Mouse (Mus musculus): Measurements from ENCODE around the gene Gpr21. TPM values are rescaled to one million over a fixed set of nuclear protein-coding genes. Genes with fewer than 3 reads are reported as not detected.

The Gpr21 gene
- polyA plus RNA-seq, 1 experiment from 2014 or later = 34.4 TPM

- 95% methylated on average over 4 of the region's 4 CpGs for WGBS
- ATAC-seq (ENCODE audit: low read depth) = no peak
- H3K4me2 ChIP-seq (ENCODE audit: low read depth, low read length) = no peak overlapping the region
These were observed 4.8 kb upstream of the Gpr21 start for GRCm38 (mm10) chr2:37511134-37511901.

GRCm38 (mm10) chr2:37516922-37517462 is 860 bp downstream of the Gpr21 start:
- H3K27me3 ChIP-seq (ENCODE audit: control insufficient read depth, insufficient read depth, low read length) = no peaks in the 10 kb centered on the region
- peaks cover 9% of the 10 kb centered on the region; the same call in 1 of the 2 replicates for H3K36me3 ChIP-seq (ENCODE audit: control insufficient read depth, insufficient read depth, low read length)
- peaks cover 18% of the 10 kb centered on the region for H3K4me1 ChIP-seq (ENCODE audit: control insufficient read depth, insufficient read depth, low read length)
- WGBS = 19% methylated on average over 4 of the region's 4 CpGs
- peak overlapping the region; percentile 87 for H3K27ac ChIP-seq (ENCODE audit: low read depth, low read length)
- peak overlapping the region; percentile 32 for H3K4me3 ChIP-seq (ENCODE audit: low read depth, low read length)
- no peaks in the 10 kb centered on the region for H3K9me3 ChIP-seq (ENCODE audit: control insufficient read depth, low read length)
- peak; percentile 78 for ATAC-seq (ENCODE audit: low read depth)
- H3K4me2 ChIP-seq (ENCODE audit: low read depth, low read length) = peak overlapping the region; percentile 59
- peak overlapping the region; percentile 67 for H3K9ac ChIP-seq (replicated peaks; ENCODE audit: low read depth, low read length)

More at GRCm38 (mm10) chr2:37511134-37511901, 4.8 kb upstream of the Gpr21 start:
- Histone ChIP-seq H3K27me3 (ENCODE audit: control insufficient read depth, insufficient read depth, low read length) (no peaks in the 10 kb centered on the region), H3K36me3 (ENCODE audit: control insufficient read depth, insufficient read depth, low read length) (peaks cover 24% of the 10 kb centered on the region; the same call in 1 of the 2 replicates), H3K4me1 (ENCODE audit: control insufficient read depth, insufficient read depth, low read length) (no peaks in the 10 kb centered on the region; the same call in 1 of the 2 replicates), H3K9me3 (ENCODE audit: control insufficient read depth, low read length) (no peaks in the 10 kb centered on the region), H3K4me3 (ENCODE audit: low read depth, low read length) (no peak overlapping the region), H3K27ac (ENCODE audit: low read depth, low read length) (no peak overlapping the region), H3K9ac (replicated peaks; ENCODE audit: low read depth, low read length) (no peak overlapping the region)

- Histone ChIP-seq H3K27me3 (ENCODE audit: control insufficient read depth, insufficient read depth, low read length) (no peaks in the 10 kb centered on the region), H3K36me3 (ENCODE audit: control insufficient read depth, insufficient read depth, low read length) (no peaks in the 10 kb centered on the region), H3K4me1 (ENCODE audit: control insufficient read depth, insufficient read depth, low read length) (peaks cover 18% of the 10 kb centered on the region), H3K27ac (ENCODE audit: low read depth, low read length) (no peak overlapping the region; the same call in 1 of the 2 replicates), H3K4me2 (ENCODE audit: low read depth, low read length) (peak overlapping the region; percentile 59), H3K9ac (replicated peaks; ENCODE audit: low read depth, low read length) (no peak overlapping the region), H3K9me3 (ENCODE audit: control insufficient read depth, low read length) (no peaks in the 10 kb centered on the region), H3K4me3 (ENCODE audit: low read depth, low read length) (peak overlapping the region; percentile 32)
- ATAC-seq (ENCODE audit: low read depth) = no peak
- 74% methylated on average over 4 of the region's 4 CpGs for WGBS
These were observed 2.6 kb downstream of the Gpr21 start for GRCm38 (mm10) chr2:37518561-37519285.

GRCm38 (mm10) chr2:37519286-37519640 is 3.1 kb downstream of the Gpr21 start:
- Histone ChIP-seq H3K36me3 (ENCODE audit: control insufficient read depth, insufficient read depth, low read length) (no peaks in the 10 kb centered on the region), H3K9me3 (ENCODE audit: control insufficient read depth, low read length) (no peaks in the 10 kb centered on the region), H3K4me3 (ENCODE audit: low read depth, low read length) (peak overlapping the region; percentile 32; the same call in 1 of the 2 replicates), H3K27me3 (ENCODE audit: control insufficient read depth, insufficient read depth, low read length) (no peaks in the 10 kb centered on the region), H3K27ac (ENCODE audit: low read depth, low read length) (no peak overlapping the region), H3K4me1 (ENCODE audit: control insufficient read depth, insufficient read depth, low read length) (peaks cover 18% of the 10 kb centered on the region), H3K9ac (replicated peaks; ENCODE audit: low read depth, low read length) (no peak overlapping the region), H3K4me2 (ENCODE audit: low read depth, low read length) (peak overlapping the region; percentile 59)
- WGBS = 93% methylated on average over 1 of the region's 1 CpGs
- no peak for ATAC-seq (ENCODE audit: low read depth)

GRCm38 (mm10) chr2:37527587-37527986 is 11.5 kb downstream of the Gpr21 start:
- Histone ChIP-seq H3K27ac (ENCODE audit: low read depth, low read length) (no peak overlapping the region), H3K4me3 (ENCODE audit: low read depth, low read length) (no peak overlapping the region), H3K4me2 (ENCODE audit: low read depth, low read length) (no peak overlapping the region), H3K27me3 (ENCODE audit: control insufficient read depth, insufficient read depth, low read length) (no peaks in the 10 kb centered on the region), H3K9ac (replicated peaks; ENCODE audit: low read depth, low read length) (no peak overlapping the region), H3K36me3 (ENCODE audit: control insufficient read depth, insufficient read depth, low read length) (no peaks in the 10 kb centered on the region), H3K9me3 (ENCODE audit: control insufficient read depth, low read length) (no peaks in the 10 kb centered on the region), H3K4me1 (ENCODE audit: control insufficient read depth, insufficient read depth, low read length) (no peaks in the 10 kb centered on the region; the same call in 1 of the 2 replicates)
- no peak for ATAC-seq (ENCODE audit: low read depth)

- Histone ChIP-seq H3K27me3 (ENCODE audit: control insufficient read depth, insufficient read depth, low read length) (no peaks in the 10 kb centered on the region), H3K4me1 (ENCODE audit: control insufficient read depth, insufficient read depth, low read length) (no peaks in the 10 kb centered on the region), H3K9ac (replicated peaks; ENCODE audit: low read depth, low read length) (no peak overlapping the region), H3K4me2 (ENCODE audit: low read depth, low read length) (no peak overlapping the region), H3K9me3 (ENCODE audit: control insufficient read depth, low read length) (no peaks in the 10 kb centered on the region), H3K4me3 (ENCODE audit: low read depth, low read length) (no peak overlapping the region), H3K27ac (ENCODE audit: low read depth, low read length) (no peak overlapping the region), H3K36me3 (ENCODE audit: control insufficient read depth, insufficient read depth, low read length) (peaks cover 12% of the 10 kb centered on the region; the same call in 1 of the 2 replicates)
- 98% methylated on average over 2 of the region's 2 CpGs for WGBS
- ATAC-seq (ENCODE audit: low read depth) = no peak
These were observed 13.3 kb downstream of the Gpr21 start for GRCm38 (mm10) chr2:37529397-37529796.

GRCm38 (mm10) chr2:37530766-37531165 is 14.6 kb downstream of the Gpr21 start:
- Histone ChIP-seq H3K9ac (replicated peaks; ENCODE audit: low read depth, low read length) (no peak overlapping the region), H3K4me2 (ENCODE audit: low read depth, low read length) (no peak overlapping the region), H3K4me1 (ENCODE audit: control insufficient read depth, insufficient read depth, low read length) (no peaks in the 10 kb centered on the region), H3K36me3 (ENCODE audit: control insufficient read depth, insufficient read depth, low read length) (peaks cover 15% of the 10 kb centered on the region; the same call in 1 of the 2 replicates), H3K9me3 (ENCODE audit: control insufficient read depth, low read length) (no peaks in the 10 kb centered on the region), H3K27me3 (ENCODE audit: control insufficient read depth, insufficient read depth, low read length) (no peaks in the 10 kb centered on the region), H3K27ac (ENCODE audit: low read depth, low read length) (no peak overlapping the region), H3K4me3 (ENCODE audit: low read depth, low read length) (no peak overlapping the region)
- WGBS = 87% methylated on average over 1 of the region's 1 CpGs
- no peak for ATAC-seq (ENCODE audit: low read depth)

- no peak overlapping the region for H3K4me3 ChIP-seq (ENCODE audit: low read depth, low read length)
- H3K27ac ChIP-seq (ENCODE audit: low read depth, low read length) = no peak overlapping the region
- no peak for ATAC-seq (ENCODE audit: low read depth)
- no peaks in the 10 kb centered on the region for H3K27me3 ChIP-seq (ENCODE audit: control insufficient read depth, insufficient read depth, low read length)
- WGBS = 85% methylated on average over 3 of the region's 3 CpGs
- no peaks in the 10 kb centered on the region for H3K4me1 ChIP-seq (ENCODE audit: control insufficient read depth, insufficient read depth, low read length)
- H3K4me2 ChIP-seq (ENCODE audit: low read depth, low read length) = no peak overlapping the region
- H3K9me3 ChIP-seq (ENCODE audit: control insufficient read depth, low read length) = no peaks in the 10 kb centered on the region
- no peak overlapping the region for H3K9ac ChIP-seq (replicated peaks; ENCODE audit: low read depth, low read length)
- peaks cover 15% of the 10 kb centered on the region; the same call in 1 of the 2 replicates for H3K36me3 ChIP-seq (ENCODE audit: control insufficient read depth, insufficient read depth, low read length)
These were observed 15.5 kb downstream of the Gpr21 start for GRCm38 (mm10) chr2:37531639-37532038.
